Mouse (Mus musculus): Measurements from ENCODE around the gene Mbd5. TPM values are rescaled to one million over a fixed set of nuclear protein-coding genes. Genes with fewer than 3 reads are reported as not detected.

The Mbd5 gene
- polyA plus RNA-seq, 1 experiment from 2014 or later, result 27.5 TPM

DNA sequence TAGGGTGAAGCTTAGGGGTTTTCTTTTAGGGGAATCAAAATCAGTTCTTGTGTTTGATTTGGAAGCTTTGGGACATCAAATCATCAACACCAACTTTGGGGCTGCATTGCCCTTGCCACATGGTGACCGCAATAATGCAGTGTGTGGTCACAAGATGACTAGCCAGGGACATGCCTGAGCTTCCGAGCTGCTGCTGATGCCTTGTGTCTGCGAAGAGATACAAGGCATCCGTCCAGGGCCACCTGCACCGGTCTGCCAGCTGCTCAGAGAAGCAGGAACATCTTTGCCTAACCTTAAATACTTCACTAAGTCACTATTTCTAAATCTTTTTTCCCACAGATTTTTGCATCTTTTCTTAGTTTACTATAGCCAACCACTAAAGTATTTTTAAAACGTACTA lies 170.6 kb downstream of the Mbd5 start:
- H3K27ac ChIP-seq (ENCODE audit: low read length), result no peak overlapping the region
- no peaks in the 10 kb centered on the region for H3K9me3 ChIP-seq (replicated peaks; ENCODE audit: control insufficient read depth, low read length)
- no peaks in the 10 kb centered on the region for H3K4me1 ChIP-seq (ENCODE audit: control insufficient read depth, insufficient read depth, low read length)
- no peaks in the 10 kb centered on the region for H3K36me3 ChIP-seq (ENCODE audit: control insufficient read depth, insufficient read depth, low read length)
- WGBS, result 88% methylated on average over 6 of the region's 6 CpGs
- H3K27me3 ChIP-seq (ENCODE audit: control insufficient read depth, insufficient read depth, low read length), result no peaks in the 10 kb centered on the region
- no peak for ATAC-seq (ENCODE audit: insufficient read depth, low FRiP score)
- H3K9ac ChIP-seq (ENCODE audit: low read length), result no peak overlapping the region
- no peak overlapping the region for H3K4me2 ChIP-seq (ENCODE audit: low read depth, low read length)
- H3K4me3 ChIP-seq (replicated peaks; ENCODE audit: low read length), result no peak overlapping the region

GRCm38 (mm10) chr2:49121603-49122002 lies 172.3 kb downstream of the Mbd5 start:
- H3K27me3 ChIP-seq (ENCODE audit: control insufficient read depth, insufficient read depth, low read length), result no peaks in the 10 kb centered on the region
- H3K4me3 ChIP-seq (replicated peaks; ENCODE audit: low read length), result no peak overlapping the region
- no peaks in the 10 kb centered on the region for H3K4me1 ChIP-seq (ENCODE audit: control insufficient read depth, insufficient read depth, low read length)
- no peaks in the 10 kb centered on the region for H3K9me3 ChIP-seq (replicated peaks; ENCODE audit: control insufficient read depth, low read length)
- H3K27ac ChIP-seq (ENCODE audit: low read length), result no peak overlapping the region
- H3K9ac ChIP-seq (ENCODE audit: low read length), result no peak overlapping the region
- no peaks in the 10 kb centered on the region for H3K36me3 ChIP-seq (ENCODE audit: control insufficient read depth, insufficient read depth, low read length)
- 59% methylated on average over 3 of the region's 3 CpGs for WGBS
- no peak overlapping the region for H3K4me2 ChIP-seq (ENCODE audit: low read depth, low read length)
- ATAC-seq (ENCODE audit: insufficient read depth, low FRiP score), result no peak

DNA sequence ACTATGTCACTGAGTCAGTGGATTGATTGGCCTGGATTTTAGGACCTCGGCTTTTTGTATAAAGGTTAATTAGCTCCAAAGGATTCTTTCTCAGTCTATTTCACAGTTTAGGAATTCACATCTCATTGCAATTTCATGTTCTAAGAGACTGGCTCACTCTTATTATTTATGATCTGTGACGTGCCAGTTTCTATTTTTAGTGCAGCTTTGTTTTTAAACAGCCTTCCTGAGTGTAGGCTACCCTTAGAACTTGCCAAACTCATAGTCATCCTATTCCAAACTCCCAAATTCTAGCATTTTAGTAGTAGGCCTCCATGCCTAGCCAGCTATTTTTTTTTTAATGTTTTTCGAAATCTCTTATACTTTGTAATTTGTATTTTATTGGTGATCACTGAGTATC lies 192.9 kb downstream of the Mbd5 start:
- Histone ChIP-seq H3K4me3 (replicated peaks; ENCODE audit: low read length) (no peak overlapping the region), H3K36me3 (ENCODE audit: control insufficient read depth, insufficient read depth, low read length) (no peaks in the 10 kb centered on the region), H3K4me1 (ENCODE audit: control insufficient read depth, insufficient read depth, low read length) (no peaks in the 10 kb centered on the region), H3K4me2 (ENCODE audit: low read depth, low read length) (no peak overlapping the region), H3K27me3 (ENCODE audit: control insufficient read depth, insufficient read depth, low read length) (no peaks in the 10 kb centered on the region), H3K27ac (ENCODE audit: low read length) (no peak overlapping the region), H3K9me3 (replicated peaks; ENCODE audit: control insufficient read depth, low read length) (no peaks in the 10 kb centered on the region), H3K9ac (ENCODE audit: low read length) (no peak overlapping the region)
- 65% methylated on average over 3 of the region's 3 CpGs for WGBS
- ATAC-seq (ENCODE audit: insufficient read depth, low FRiP score), result no peak

DNA sequence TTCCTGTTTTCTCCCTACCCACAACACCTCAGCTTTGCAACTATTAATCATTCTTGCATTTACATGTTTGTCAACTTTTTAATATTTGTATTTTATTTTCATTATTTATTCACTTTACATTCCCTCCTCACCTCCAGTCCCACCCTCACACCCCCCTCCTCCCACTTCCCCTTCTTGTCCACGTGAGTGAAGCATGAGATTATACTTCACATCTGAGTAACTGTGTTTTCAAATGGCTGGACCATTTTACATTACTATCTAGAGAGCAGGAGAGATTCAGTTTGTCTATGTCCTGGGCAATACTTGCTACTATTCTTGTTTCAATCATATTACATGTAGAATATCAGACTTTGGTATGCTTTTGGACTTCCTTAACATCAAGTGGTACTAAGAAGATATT lies 204.3 kb downstream of the Mbd5 start:
- Histone ChIP-seq H3K27ac (ENCODE audit: low read length) (no peak overlapping the region), H3K9ac (ENCODE audit: low read length) (no peak overlapping the region), H3K27me3 (ENCODE audit: control insufficient read depth, insufficient read depth, low read length) (no peaks in the 10 kb centered on the region), H3K4me2 (ENCODE audit: low read depth, low read length) (no peak overlapping the region), H3K9me3 (replicated peaks; ENCODE audit: control insufficient read depth, low read length) (no peaks in the 10 kb centered on the region), H3K4me1 (ENCODE audit: control insufficient read depth, insufficient read depth, low read length) (no peaks in the 10 kb centered on the region), H3K36me3 (ENCODE audit: control insufficient read depth, insufficient read depth, low read length) (no peaks in the 10 kb centered on the region), H3K4me3 (replicated peaks; ENCODE audit: low read length) (no peak overlapping the region)
- no peak for ATAC-seq (ENCODE audit: insufficient read depth, low FRiP score)
- 85% methylated on average over 1 of the region's 1 CpGs for WGBS

DNA sequence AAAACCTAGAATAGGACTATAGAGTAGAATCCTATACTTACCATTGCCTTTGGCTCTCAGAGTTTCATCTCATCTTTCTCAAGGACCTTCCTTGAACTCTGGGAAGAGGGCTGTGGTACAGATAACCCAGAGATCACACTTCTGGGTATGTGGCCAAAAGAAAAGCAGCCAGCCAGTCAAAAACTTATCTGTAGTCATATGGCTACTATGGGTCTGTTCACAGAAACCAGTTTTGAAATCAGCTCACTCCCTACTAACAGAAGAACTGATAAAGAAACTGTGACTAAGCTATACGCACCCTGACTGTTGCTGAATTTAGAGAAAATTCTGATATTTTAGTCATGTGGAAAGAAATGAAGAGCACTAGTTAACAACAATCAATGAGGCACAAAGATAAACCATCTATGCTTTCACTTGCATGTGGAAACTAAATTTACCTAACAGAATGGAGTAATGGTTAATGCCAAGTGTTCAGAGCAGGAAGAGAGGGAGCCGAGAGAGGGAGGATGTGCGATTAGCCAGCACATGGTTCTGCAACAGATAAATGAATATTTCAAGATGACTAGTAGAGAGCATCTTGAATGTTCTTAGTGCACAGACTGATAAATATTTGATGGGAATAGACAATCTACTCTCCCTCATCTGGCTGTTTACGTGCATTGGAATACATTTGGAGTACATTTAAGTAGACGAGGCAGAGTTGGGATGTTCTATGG lies 211.1 kb downstream of the Mbd5 start:
- H3K27me3 ChIP-seq (ENCODE audit: control insufficient read depth, insufficient read depth, low read length), result no peaks in the 10 kb centered on the region
- no peak overlapping the region for H3K4me3 ChIP-seq (replicated peaks; ENCODE audit: low read length)
- H3K9ac ChIP-seq (ENCODE audit: low read length), result no peak overlapping the region
- no peaks in the 10 kb centered on the region for H3K9me3 ChIP-seq (replicated peaks; ENCODE audit: control insufficient read depth, low read length)
- H3K36me3 ChIP-seq (ENCODE audit: control insufficient read depth, insufficient read depth, low read length), result no peaks in the 10 kb centered on the region
- H3K4me2 ChIP-seq (ENCODE audit: low read depth, low read length), result no peak overlapping the region
- WGBS, result 87% methylated on average over 5 of the region's 5 CpGs
- H3K4me1 ChIP-seq (ENCODE audit: control insufficient read depth, insufficient read depth, low read length), result no peaks in the 10 kb centered on the region
- ATAC-seq (ENCODE audit: insufficient read depth, low FRiP score), result no peak
- no peak overlapping the region for H3K27ac ChIP-seq (ENCODE audit: low read length)

- Histone ChIP-seq H3K4me2 (ENCODE audit: low read depth, low read length) (no peak overlapping the region), H3K36me3 (ENCODE audit: control insufficient read depth, insufficient read depth, low read length) (no peaks in the 10 kb centered on the region), H3K9me3 (replicated peaks; ENCODE audit: control insufficient read depth, low read length) (no peaks in the 10 kb centered on the region), H3K27me3 (ENCODE audit: control insufficient read depth, insufficient read depth, low read length) (no peaks in the 10 kb centered on the region), H3K4me3 (replicated peaks; ENCODE audit: low read length) (no peak overlapping the region), H3K9ac (ENCODE audit: low read length) (no peak overlapping the region), H3K4me1 (ENCODE audit: control insufficient read depth, insufficient read depth, low read length) (no peaks in the 10 kb centered on the region), H3K27ac (ENCODE audit: low read length) (no peak overlapping the region)
- WGBS, result 92% methylated on average over 3 of the region's 3 CpGs
- no peak for ATAC-seq (ENCODE audit: insufficient read depth, low FRiP score)
Observed at GRCm38 (mm10) chr2:49169766-49170165, 220.5 kb downstream of the Mbd5 start.

DNA sequence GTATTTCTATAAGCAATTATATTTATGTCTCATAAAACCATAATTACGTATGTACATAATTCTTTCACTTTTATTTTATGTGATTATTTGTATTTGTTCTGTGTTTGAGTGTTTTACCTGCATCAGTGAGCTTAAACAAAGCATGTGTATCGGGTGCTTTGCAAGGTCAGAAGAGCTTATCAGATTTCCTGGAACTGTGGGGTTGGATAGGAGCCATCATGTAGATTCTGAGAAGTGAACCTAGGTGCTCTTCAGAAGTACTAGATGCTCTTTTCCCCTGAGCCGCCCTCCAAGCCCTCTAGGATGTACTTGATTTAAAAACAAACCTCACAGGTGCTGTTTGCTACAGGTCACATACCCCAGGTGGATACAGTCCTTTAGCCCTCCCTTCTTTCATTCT lies 227.7 kb downstream of the Mbd5 start:
- no peak overlapping the region for H3K27ac ChIP-seq (ENCODE audit: low read length)
- WGBS, result 90% methylated on average over 3 of the region's 3 CpGs
- no peak overlapping the region for H3K4me3 ChIP-seq (replicated peaks; ENCODE audit: low read length)
- no peak for ATAC-seq (ENCODE audit: insufficient read depth, low FRiP score)
- H3K36me3 ChIP-seq (ENCODE audit: control insufficient read depth, insufficient read depth, low read length), result no peaks in the 10 kb centered on the region; the same call in 1 of the 2 replicates
- no peaks in the 10 kb centered on the region for H3K27me3 ChIP-seq (ENCODE audit: control insufficient read depth, insufficient read depth, low read length)
- H3K9ac ChIP-seq (ENCODE audit: low read length), result no peak overlapping the region
- no peaks in the 10 kb centered on the region for H3K4me1 ChIP-seq (ENCODE audit: control insufficient read depth, insufficient read depth, low read length)
- no peaks in the 10 kb centered on the region for H3K9me3 ChIP-seq (replicated peaks; ENCODE audit: control insufficient read depth, low read length)
- H3K4me2 ChIP-seq (ENCODE audit: low read depth, low read length), result no peak overlapping the region

- Histone ChIP-seq H3K4me3 (replicated peaks; ENCODE audit: low read length) (no peak overlapping the region), H3K36me3 (ENCODE audit: control insufficient read depth, insufficient read depth, low read length) (no peaks in the 10 kb centered on the region), H3K9ac (ENCODE audit: low read length) (no peak overlapping the region), H3K27me3 (ENCODE audit: control insufficient read depth, insufficient read depth, low read length) (no peaks in the 10 kb centered on the region), H3K4me2 (ENCODE audit: low read depth, low read length) (no peak overlapping the region), H3K9me3 (replicated peaks; ENCODE audit: control insufficient read depth, low read length) (no peaks in the 10 kb centered on the region), H3K27ac (ENCODE audit: low read length) (no peak overlapping the region), H3K4me1 (ENCODE audit: control insufficient read depth, insufficient read depth, low read length) (no peaks in the 10 kb centered on the region)
- WGBS, result 69% methylated on average over 2 of the region's 2 CpGs
- no peak for ATAC-seq (ENCODE audit: insufficient read depth, low FRiP score)
Observed at GRCm38 (mm10) chr2:49190984-49191383, 241.7 kb downstream of the Mbd5 start.

DNA sequence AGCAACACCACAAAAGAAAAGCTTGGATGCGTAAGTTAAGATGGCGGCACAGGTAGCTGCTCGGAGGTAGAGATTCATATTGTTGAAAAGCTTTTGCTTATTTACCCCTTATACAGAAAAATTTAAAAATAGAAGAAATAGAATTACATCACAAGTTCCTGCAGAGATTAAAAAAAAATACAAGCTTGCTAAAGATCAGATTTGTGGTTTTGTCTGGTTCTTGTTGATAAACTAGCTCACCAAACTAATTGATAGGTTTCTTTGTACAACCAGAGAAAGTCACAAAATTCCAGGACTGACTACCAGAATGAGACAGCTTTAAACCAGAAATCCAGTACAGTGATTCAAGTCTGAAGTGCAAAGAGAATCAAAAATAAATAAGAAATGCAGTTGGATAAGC lies 242.4 kb downstream of the Mbd5 start:
- no peak overlapping the region for H3K4me3 ChIP-seq (replicated peaks; ENCODE audit: low read length)
- no peak overlapping the region for H3K9ac ChIP-seq (ENCODE audit: low read length)
- H3K27me3 ChIP-seq (ENCODE audit: control insufficient read depth, insufficient read depth, low read length), result no peaks in the 10 kb centered on the region
- H3K4me2 ChIP-seq (ENCODE audit: low read depth, low read length), result no peak overlapping the region
- no peaks in the 10 kb centered on the region for H3K4me1 ChIP-seq (ENCODE audit: control insufficient read depth, insufficient read depth, low read length)
- H3K9me3 ChIP-seq (replicated peaks; ENCODE audit: control insufficient read depth, low read length), result no peaks in the 10 kb centered on the region
- no peak for ATAC-seq (ENCODE audit: insufficient read depth, low FRiP score)
- no peaks in the 10 kb centered on the region for H3K36me3 ChIP-seq (ENCODE audit: control insufficient read depth, insufficient read depth, low read length)
- WGBS, result 94% methylated on average over 3 of the region's 3 CpGs
- no peak overlapping the region for H3K27ac ChIP-seq (ENCODE audit: low read length)
